Mouse (Mus musculus) embryonic facial prominence, embryonic 14.5 days (tissue): ENCODE results near the gene Svs5. TPM values are rescaled to one million over a fixed set of nuclear protein-coding genes. Genes with fewer than 3 reads are reported as not detected.

Experiments
- ATAC-seq: fragments of 200-750 bp; cut with Nextera tagmentation; 2 replicates; pipeline ENCODE4 v1.8.0; 2017; ENCODE audit warnings: low read depth, moderate number of reproducible peaks, moderate TSS enrichment
- DNase-seq: peaks from one replicate; pipeline ENCODE4 v3.0.0-alpha.2; 2015; ENCODE audit warnings: low spot score
- H3K27ac ChIP-seq: fragments of 300-500 bp; sonication (generic); replicated peaks from 2 replicates; pipeline ENCODE4 v1.5.1; 2014; ENCODE audit warnings: low read depth, mild to moderate bottlenecking, low read length, moderate library complexity
- H3K27me3 ChIP-seq: fragments of 300-500 bp; sonication (generic); replicated peaks from 2 replicates; pipeline ENCODE4 v1.6.1; 2014; ENCODE audit warnings: low read length; ENCODE audit not compliant: control insufficient read depth, insufficient read depth
- H3K36me3 ChIP-seq: fragments of 300-500 bp; sonication (generic); 2 replicates; pipeline ENCODE4 v1.6.1; 2014; ENCODE audit warnings: low read length, mixed read lengths; ENCODE audit not compliant: control insufficient read depth, insufficient read depth
- H3K4me1 ChIP-seq: fragments of 300-500 bp; sonication (generic); 2 replicates; pipeline ENCODE4 v1.6.1; 2014; ENCODE audit warnings: antibody characterized with exemption, low read length; ENCODE audit not compliant: control insufficient read depth, insufficient read depth
- H3K4me2 ChIP-seq: fragments of 300-500 bp; sonication (generic); 2 replicates; pipeline ENCODE4 v1.6.1; 2014; ENCODE audit warnings: low read depth, mild to moderate bottlenecking, low read length, moderate library complexity, mixed read lengths
- H3K4me3 ChIP-seq: fragments of 300-500 bp; sonication (generic); 2 replicates; pipeline ENCODE4 v1.5.1; 2014; ENCODE audit warnings: low read depth, mild to moderate bottlenecking, low read length
- H3K9ac ChIP-seq: fragments of 300-500 bp; sonication (generic); 2 replicates; pipeline ENCODE4 v1.6.1; 2014; ENCODE audit warnings: low read depth, mild to moderate bottlenecking, low read length, moderate library complexity, mixed read lengths
- H3K9me3 ChIP-seq: fragments of 300-500 bp; sonication (generic); 2 replicates; pipeline ENCODE4 v1.6.1; 2016; ENCODE audit warnings: low read length; ENCODE audit not compliant: control insufficient read depth
- WGBS: fragments of 180-500 bp; shearing (Covaris S2); extraction: QIAGEN DNeasy Blood & Tissue Kit; methylation state at CpG from one replicate; pipeline ENCODE4 v1.1.7; 2014; 5-methylcytosine and 5-hydroxymethylcytosine counted together
- polyA plus RNA-seq: library from polyadenylated mRNA; unstranded; fragments of >200 nt; fragmentation: Nextera tagmentation; extraction: Ambion mirVana; gene quantifications from 2 replicates; pipeline ENCODE4 v1.2.1, GENCODE M21; 2014

The Svs5 gene
- polyA plus RNA-seq, 1 experiment from 2014 or later = not detected

DNA sequence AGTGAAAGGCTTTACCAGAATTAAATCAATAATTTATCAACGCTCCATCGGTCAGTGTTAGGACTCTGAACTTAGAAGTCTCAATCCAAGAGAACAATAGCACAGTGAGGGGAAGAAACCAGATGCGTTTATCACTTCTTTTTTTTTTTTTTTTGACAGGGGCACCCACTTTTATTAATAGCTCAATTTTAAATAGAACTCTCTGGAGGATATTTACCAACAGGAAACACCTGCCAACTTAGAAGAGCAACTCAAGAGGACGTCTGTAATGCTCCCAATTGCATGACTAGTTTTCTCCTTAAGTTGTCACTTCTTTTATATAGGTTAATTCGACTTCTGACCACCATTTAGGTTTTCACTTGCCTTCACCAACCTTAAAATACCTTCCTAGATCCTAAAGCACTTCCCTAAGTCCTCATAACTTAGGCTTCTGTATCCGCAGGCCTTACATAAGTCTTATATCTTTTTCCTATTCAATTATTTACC lies 36.1 kb downstream of the Svs5 start:
- no peak overlapping the region for H3K4me2 ChIP-seq

DNA sequence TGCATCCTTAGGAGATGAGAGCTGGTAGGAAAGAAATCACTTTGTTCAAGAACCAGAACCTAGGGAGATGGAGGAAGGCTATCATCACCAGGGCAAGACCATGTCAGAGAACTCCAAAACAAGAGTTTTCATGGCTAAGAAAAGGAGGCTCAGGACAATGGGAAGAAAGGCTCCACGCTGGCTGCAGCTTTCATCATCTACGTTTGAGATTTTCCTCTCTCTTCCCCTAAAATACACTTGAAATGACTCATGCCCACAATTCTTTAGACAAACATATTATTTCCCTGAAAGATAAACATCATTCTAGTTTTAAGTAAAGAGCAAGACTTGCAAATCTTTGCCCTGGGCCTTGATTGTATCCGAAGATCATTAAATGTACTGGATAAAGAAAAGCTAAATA lies 38.8 kb downstream of the Svs5 start:
- H3K9ac ChIP-seq = no peak overlapping the region
- DNase-seq (no peak), ATAC-seq (no peak)
- no peaks in the 10 kb centered on the region; the same call in 1 of the 2 replicates for H3K4me1 ChIP-seq
- WGBS = 72% methylated on average over 3 of the region's 3 CpGs
- no peaks in the 10 kb centered on the region for H3K9me3 ChIP-seq
- H3K27ac ChIP-seq = no peak overlapping the region
- H3K4me3 ChIP-seq = no peak overlapping the region
- no peaks in the 10 kb centered on the region for H3K36me3 ChIP-seq
- no peak overlapping the region for H3K4me2 ChIP-seq
- H3K27me3 ChIP-seq = no peaks in the 10 kb centered on the region

More for the DNA sequence above, 36.1 kb downstream of the Svs5 start:
- DNase-seq (no peak), ATAC-seq (no peak)
- H3K4me1 ChIP-seq = no peaks in the 10 kb centered on the region; the same call in 1 of the 2 replicates
- H3K4me3 ChIP-seq = no peak overlapping the region
- H3K27ac ChIP-seq = no peak overlapping the region
- H3K9me3 ChIP-seq = no peaks in the 10 kb centered on the region
- no peak overlapping the region for H3K9ac ChIP-seq
- 82% methylated on average over 6 of the region's 6 CpGs for WGBS
- H3K36me3 ChIP-seq = no peaks in the 10 kb centered on the region
- H3K27me3 ChIP-seq = no peaks in the 10 kb centered on the region

DNA sequence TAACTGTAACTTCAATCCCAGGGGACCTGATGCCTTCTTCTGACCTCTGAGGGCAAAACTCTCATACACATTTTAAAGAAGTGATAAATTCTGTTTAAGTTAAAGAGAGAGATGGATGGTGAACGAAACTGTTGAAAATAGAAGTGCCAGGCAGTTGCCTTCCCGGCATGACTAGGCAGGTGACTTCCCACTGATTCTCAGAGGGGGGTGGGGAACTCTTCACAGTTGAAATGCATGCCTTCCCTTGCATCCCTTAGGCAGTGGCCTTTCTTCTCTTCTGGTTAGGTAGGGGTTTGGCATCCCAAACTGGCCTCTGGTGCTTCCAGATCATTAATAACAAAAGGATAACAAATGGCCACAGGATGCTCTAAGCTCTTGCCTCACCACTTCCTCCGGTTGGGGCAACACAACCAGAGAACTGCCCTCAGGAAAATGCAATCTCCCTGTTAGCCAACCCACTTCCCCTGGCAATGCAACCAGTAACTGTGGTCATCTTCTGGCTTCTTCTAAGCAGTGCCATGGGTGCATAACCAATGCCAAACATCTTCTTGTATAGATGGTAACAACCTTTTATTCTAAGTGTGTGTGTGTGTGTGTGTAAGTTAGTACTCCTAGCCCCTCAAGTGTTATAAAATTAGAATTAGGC lies 40.0 kb downstream of the Svs5 start:
- WGBS = 25% methylated on average over 3 of the region's 3 CpGs
- no peaks in the 10 kb centered on the region for H3K36me3 ChIP-seq
- no peak overlapping the region for H3K27ac ChIP-seq
- no peak overlapping the region for H3K4me3 ChIP-seq
- H3K4me2 ChIP-seq = no peak overlapping the region
- H3K4me1 ChIP-seq = no peaks in the 10 kb centered on the region
- H3K9me3 ChIP-seq = no peaks in the 10 kb centered on the region
- ATAC-seq (no peak), DNase-seq (no peak)
- no peaks in the 10 kb centered on the region for H3K27me3 ChIP-seq
- H3K9ac ChIP-seq = no peak overlapping the region

DNA sequence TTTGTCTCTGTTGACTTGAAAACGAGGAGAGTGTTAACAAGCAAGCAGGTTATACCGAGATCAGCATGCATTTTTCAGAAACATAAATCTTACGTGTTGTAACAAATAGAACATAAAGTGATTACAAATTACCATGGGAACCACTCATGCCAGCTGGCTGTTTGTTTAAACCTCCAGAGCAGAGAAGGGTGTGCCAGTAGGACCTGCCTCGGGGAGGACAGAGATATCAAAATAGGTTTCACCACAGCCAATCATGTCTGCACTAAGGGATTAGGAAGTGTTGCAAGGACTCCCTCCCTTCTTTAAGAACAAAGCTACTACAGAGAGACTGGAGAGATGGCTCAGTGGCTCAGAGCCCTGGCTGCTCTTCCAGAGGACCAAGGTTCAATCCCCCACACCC lies 40.6 kb downstream of the Svs5 start:
- Histone ChIP-seq H3K4me2 (no peak overlapping the region), H3K27ac (no peak overlapping the region), H3K4me1 (no peaks in the 10 kb centered on the region), H3K9me3 (no peaks in the 10 kb centered on the region), H3K9ac (no peak overlapping the region), H3K36me3 (no peaks in the 10 kb centered on the region), H3K4me3 (no peak overlapping the region), H3K27me3 (no peaks in the 10 kb centered on the region)
- ATAC-seq (no peak), DNase-seq (peak; percentile 32)
- WGBS = 54% methylated on average over 4 of the region's 4 CpGs

DNA sequence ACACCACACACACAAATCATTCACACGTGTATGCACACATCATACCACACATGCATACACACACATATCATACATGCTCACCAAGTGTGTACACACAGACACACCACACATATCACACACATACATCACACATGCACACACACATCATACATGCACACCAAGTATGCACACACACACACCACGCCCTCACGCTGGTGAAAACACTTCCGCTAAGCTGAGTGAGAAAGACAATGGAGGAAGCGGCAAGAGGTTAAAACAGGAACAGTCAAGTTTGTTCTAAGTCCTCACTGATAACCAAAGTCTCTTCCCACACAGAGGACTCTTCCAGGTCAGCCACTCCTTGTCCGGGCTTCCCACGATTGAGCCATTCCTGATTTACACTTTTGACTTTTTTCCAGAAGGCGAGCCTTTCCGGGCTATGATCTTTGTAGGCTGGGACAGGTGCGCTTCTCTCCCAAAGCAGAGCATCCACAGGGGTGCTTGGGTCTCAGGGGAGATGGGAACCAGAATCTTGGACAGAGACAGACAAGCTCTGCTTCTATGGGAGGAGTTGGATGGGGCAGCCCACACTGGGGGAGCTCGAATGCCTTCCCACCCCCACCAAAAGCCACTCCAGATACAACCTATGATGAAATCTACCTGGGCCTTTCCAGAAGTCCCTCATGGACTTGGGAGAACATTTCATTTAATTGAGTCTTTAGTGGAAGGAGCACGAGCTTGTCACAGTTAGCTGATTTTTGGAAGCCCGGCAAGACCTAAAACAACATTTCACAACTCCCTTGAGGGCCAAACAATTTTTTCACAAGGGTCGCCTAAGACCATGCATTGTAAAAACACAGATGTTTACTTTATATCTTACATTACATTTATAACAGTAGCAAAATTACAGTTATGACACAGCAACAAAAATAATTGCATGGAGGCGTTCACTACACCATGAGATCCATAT lies 45.2 kb downstream of the Svs5 start:
- no peaks in the 10 kb centered on the region for H3K36me3 ChIP-seq
- no peak overlapping the region for H3K4me3 ChIP-seq
- H3K9ac ChIP-seq = no peak overlapping the region
- no peak overlapping the region for H3K4me2 ChIP-seq
- ATAC-seq = no peak
- no peak overlapping the region for H3K27ac ChIP-seq
- no peaks in the 10 kb centered on the region for H3K27me3 ChIP-seq
- H3K4me1 ChIP-seq = no peaks in the 10 kb centered on the region
- no peaks in the 10 kb centered on the region for H3K9me3 ChIP-seq
- 84% methylated on average over 15 of the region's 15 CpGs for WGBS
- DNase-seq = no peak

DNA sequence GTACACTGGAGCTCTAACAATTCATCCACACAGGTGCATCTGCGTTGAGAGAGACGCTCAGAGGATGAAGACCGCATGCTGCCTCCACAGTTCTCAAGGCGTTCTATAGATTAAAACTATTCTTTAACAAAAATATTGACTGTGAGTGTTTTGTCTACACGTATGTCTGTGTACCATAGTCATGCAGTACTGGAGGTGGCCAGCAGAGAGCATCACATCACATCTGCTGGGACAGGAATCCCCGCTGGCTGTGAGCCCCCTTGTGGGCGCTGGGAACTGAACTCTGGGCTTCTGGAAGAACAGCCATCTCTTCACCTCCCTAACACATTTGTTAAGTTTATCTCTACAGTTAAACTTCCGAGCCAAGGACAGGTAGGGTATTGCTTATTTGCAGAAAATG lies 49.2 kb downstream of the Svs5 start:
- Histone ChIP-seq H3K27me3 (no peaks in the 10 kb centered on the region), H3K4me2 (no peak overlapping the region), H3K4me3 (no peak overlapping the region), H3K27ac (no peak overlapping the region), H3K9ac (no peak overlapping the region), H3K36me3 (no peaks in the 10 kb centered on the region), H3K9me3 (no peaks in the 10 kb centered on the region), H3K4me1 (peaks cover 9% of the 10 kb centered on the region)
- no peak for ATAC-seq
- DNase-seq = no peak
- WGBS = 80% methylated on average over 8 of the region's 8 CpGs

DNA sequence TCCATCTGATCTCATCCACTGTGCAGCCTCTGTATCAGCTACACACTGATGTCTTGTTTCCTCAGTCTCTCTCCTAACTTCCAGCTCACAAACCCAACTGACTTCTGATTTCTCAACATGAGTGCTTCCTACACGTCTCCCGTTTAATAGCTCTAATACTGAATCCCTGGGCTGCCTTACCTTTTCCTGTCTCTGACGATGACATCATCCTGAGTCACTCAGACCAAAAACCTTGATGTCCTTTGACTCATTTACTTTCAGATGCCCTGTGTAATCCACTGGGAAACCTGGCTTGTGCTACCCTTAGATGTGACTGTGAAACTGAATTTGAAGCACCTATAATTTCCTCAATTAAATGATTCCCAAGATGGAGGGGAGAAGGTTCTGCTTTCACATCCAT lies 50.4 kb downstream of the Svs5 start:
- Histone ChIP-seq H3K4me3 (no peak overlapping the region), H3K27ac (no peak overlapping the region), H3K4me1 (peaks cover 9% of the 10 kb centered on the region), H3K9me3 (no peaks in the 10 kb centered on the region), H3K4me2 (no peak overlapping the region), H3K9ac (no peak overlapping the region), H3K27me3 (peaks cover 5% of the 10 kb centered on the region; the same call in 1 of the 2 replicates), H3K36me3 (no peaks in the 10 kb centered on the region)
- ATAC-seq (no peak), DNase-seq (no peak)
- 81% methylated on average over 3 of the region's 3 CpGs for whole genome bisulfite sequencing
